Mouse (Mus musculus) testis, postnatal 10 days (tissue): ENCODE data around the gene Styxl1.

ENCODE experiments used
- DNase-seq: peaks from one replicate; pipeline ENCODE4 v3.0.0; 2021; ENCODE audit warnings: low spot score

The Styxl1 gene

DNA sequence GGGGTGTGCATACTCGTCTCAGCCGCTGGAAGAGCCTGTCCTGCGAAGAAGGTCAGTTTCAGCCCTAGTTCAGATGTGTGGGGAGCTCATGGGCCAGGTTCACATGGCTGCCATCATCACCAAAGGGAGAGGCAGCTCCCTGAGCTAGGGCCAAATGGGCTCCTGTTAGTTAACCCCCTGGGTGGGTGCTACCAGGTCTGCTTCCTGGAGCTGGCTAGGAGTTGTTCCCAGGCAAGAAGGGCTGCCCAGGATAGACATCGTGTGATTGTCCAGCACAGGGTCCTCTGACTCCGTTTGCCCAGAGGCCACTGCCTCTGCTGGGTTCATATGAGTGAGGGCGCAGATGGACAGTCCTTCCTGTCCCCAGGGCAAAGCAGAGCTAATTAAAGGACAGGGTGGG is 52.2 kb downstream of the Styxl1 start:
- DNase-seq: no peak

DNA sequence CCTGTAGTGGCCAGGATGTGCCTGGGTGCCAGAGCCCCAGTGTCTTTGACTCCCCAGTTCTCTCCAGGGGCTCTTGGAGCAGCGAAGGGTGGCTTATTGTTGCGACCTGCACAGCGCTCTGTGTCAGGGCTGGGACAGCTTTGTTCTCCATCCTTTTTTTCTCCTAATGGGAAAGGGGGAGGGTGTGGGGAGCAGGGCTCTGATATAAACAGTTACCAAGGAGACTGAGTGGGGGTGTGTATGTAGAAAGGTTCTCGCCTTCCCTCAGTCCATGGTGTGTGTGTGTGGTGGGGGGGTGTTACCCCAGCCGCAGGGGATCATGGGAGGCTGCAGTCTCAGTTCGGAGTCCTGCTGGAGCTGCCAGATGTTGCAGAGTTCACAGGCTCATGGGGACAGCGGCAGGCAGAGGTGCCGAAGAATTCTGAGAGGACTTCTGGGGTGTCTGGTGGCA is 52.8 kb downstream of the Styxl1 start:
- DNase-seq: no peak

DNA sequence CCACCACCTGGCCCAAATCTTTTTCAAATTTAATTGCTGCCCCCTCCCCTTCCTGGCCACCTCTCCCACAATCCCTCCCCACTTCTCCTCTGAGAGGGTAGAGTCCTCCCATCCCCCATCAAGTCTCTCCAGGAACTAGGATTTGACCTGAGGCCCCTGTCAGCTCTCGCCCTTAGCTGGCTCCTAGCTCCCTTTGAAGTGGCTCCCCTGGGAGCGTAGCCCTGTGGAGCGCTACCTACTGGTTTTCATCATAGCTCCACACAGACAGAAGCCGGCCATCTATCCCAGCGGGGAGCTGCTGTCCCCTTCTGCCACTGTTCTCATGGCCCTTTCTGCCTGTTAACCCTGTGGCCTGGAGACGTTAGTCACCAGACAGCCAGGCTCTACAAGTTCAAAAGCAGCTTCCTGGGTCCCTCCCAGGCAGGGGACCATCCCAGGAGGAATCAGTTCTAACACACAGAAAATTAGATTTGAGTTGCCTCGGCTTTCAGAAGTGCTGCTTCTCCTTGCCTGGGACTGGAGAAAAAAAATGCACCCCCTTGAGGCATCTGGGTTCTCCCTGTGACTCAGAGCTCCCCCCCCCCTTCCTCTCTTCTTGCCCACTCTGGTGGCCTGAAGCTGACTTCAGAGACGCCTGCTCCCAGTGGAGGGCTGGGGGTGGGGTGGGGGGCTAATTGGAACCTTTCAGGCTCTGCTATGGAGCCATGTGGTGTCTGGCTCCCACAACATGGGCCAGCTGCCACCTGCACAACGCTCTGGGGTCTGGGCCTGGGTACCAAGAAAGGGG is 53.5 kb downstream of the Styxl1 start:
- DNase-seq: no peak

- no peak for DNase-seq
Observed at GRCm38 (mm10) chr5:135723165-135723751, 54.9 kb downstream of the Styxl1 start.

GRCm38 (mm10) chr5:135722121-135722520 is 56.1 kb downstream of the Styxl1 start:
- peak; percentile 69 for DNase-seq

DNA sequence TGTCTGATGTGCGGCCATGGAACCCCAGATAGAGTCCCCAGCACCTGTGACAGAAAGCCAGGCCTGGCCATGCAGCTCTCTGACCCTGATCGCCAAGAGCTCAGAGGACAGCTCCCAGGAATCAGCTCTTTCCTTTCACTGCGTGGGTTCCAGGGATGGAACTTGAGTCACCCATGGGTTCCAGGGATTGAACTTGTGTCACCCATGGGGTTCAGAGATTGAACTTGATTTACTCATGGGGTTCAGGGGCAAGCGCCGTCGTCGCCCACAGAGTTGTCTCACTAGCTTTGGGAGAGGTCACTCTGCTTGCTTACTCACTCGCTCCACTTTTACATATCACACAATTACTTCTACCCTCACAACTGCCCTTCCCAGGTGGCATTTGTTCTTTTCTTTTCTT is 57.1 kb downstream of the Styxl1 start:
- DNase-seq: no peak

GRCm38 (mm10) chr5:135720121-135720520 is 58.1 kb downstream of the Styxl1 start:
- no peak for DNase-seq

GRCm38 (mm10) chr5:135719586-135720120 is 58.5 kb downstream of the Styxl1 start:
- no peak for DNase-seq

DNA sequence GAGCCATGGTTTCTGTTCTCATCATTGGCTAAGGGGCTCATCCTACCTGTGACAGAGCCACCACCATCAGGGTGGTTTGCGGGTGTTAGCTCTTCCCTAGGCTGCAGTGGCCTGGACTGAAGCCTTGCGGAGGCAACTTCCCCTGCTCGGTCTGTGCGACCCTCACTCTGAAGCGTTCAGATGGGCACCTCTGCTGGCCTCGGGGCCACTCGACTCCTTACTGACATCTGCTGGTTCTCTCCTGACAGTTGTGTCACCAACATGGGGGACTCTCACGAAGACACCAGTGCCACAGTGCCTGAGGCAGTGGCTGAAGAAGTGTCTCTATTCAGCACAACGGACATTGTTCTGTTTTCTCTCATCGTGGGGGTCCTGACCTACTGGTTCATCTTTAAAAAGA is 62.6 kb downstream of the Styxl1 start:
- DNase-seq: no peak

GRCm38 (mm10) chr5:135713441-135714218 is 64.6 kb downstream of the Styxl1 start:
- no peak for DNase-seq

DNA sequence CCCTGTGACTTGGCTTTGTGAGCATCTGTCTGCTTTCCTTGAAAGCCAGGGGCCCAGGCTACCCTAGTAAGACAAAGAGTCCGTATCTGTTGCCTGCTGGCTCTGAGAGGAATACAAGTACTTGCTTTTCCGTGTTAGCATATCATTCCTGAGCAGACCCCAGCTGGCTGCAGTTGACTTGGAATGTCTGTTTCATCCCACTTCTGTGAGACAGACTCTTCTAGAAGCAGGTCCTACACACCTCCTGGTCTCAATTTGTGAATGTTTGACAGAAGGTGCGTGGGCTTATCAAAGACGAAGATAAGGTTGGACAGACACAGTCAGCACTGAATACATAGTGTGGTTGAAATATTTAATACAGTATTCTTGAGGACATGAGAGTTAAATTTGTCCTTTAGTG is 65.4 kb downstream of the Styxl1 start:
- DNase-seq: no peak

DNA sequence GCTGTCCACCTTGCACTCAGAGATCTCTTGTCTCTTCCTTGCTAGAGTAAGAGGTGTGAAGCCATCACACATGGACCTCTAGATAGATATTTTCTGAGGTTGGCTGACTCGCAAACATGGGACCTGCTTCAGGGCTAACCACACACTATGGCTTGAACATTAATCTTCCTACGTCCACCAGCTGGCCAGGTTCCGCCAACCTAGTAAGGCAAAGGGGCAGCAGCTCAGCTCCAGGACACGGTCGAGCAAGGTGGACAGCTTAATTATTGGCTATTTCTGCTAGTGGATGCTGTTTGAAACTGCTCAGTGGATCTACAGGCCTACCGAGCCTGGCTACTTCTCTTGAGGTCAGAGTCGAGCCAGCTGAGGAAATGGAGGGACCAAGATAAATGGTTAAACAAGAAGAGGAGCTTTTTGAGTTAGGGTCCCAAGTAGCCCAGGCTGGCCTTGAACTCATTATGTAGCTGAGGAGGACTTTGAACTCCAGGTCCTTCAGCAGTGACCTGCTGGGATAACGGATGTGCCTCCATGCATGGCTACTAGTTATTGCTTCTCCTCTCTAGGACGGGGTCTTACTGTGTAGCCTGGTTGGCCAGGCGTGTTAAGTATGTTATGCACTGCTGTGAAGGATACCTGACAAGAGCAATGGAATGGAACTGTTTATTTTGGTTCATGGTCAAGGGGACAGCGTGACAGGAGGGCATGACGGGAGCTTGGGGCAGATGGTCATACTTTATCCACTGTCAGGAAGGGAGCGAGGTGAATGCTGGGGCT is 66.4 kb downstream of the Styxl1 start:
- DNase-seq: no peak

- DNase-seq: no peak
Observed at GRCm38 (mm10) chr5:135710599-135711214, 67.5 kb downstream of the Styxl1 start.

- DNase-seq: no peak
Observed at GRCm38 (mm10) chr5:135709716-135710115, 68.5 kb downstream of the Styxl1 start.

DNA sequence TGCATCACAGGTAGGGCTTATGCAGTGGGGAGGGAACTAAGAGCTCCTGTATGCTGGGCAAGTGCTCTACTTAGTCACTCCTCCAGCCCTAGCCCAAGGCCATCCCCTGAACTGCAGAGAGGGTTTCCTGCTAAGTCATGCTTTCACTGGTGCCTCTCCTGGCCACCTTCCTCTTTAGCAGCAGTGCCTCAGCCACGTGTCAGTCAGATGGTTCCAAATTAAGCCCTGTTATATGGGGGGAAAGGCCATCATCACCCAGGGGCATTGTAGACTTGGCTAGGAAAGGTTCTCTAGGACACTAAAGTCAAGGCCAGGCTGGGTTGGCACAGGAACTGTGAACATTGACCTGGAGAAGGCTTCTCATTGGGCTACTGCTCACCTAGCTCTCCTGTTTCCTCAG is 70.3 kb downstream of the Styxl1 start:
- DNase-seq: no peak

DNA sequence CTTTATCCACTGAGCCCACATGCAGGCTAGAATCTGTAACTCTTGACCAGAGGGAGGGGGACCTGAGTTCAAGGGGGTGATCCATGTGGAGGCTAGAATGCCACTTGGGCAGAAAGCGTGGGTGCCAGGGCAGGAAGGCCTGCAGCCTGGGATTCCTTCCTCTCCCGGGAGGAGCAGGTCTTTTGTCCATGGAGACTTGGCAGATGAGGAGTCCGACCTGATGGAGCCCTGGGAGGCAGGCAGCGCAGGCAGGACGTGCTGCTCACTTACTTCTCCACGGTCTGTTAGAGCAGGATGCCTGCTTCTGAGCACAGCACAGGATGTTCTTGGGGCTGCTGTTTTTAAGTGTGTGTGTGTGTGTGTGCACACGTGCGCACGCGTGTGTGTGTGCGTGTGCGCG is 71.1 kb downstream of the Styxl1 start:
- no peak for DNase-seq

DNA sequence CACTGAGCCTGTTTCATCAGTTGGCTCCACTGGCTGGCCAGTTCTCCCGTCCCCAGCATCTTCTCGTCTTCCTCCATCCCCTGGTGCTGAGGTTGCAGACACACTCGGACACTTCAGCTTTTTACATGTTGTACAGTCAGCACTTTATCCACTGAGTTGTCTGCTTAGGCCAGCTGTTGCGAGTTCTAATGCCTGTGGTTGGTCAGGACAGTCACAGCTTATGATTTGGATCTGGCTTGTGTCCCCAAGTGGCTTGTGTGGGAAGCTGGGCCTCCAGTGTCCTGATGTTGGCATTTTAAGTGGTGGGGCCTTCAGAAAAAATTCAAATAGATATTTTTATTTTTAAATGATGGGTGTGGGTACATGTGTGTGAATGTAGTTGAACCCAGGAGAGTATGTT is 72.8 kb downstream of the Styxl1 start:
- DNase-seq: no peak

GRCm38 (mm10) chr5:135703431-135703830 is 74.8 kb downstream of the Styxl1 start:
- DNase-seq: no peak

GRCm38 (mm10) chr5:135702682-135703192 is 75.4 kb downstream of the Styxl1 start:
- DNase-seq: no peak

GRCm38 (mm10) chr5:135702190-135702589 is 76.0 kb downstream of the Styxl1 start:
- no peak for DNase-seq

GRCm38 (mm10) chr5:135701601-135702000 is 76.6 kb downstream of the Styxl1 start:
- DNase-seq: no peak
